Mouse (Mus musculus): ENCODE results near the gene Abi1.

DNA sequence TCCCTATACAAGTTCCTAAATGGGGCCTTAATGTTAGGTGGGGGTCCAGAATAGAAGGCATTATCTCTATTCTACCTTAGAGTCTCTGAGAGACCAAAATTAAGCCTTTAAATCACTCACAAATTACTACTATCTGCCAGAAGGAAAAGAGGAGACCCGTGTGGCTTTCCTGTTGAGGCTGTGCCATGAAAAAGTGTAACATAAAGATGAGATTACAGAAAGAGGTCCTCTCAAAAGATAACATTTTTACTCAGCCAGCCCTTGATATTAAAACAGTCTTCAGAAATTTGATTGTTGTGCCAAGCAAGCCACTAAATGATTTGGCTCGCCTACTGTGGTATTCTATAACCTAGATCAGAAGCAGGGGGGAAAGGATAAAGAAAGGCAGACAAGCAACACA, 32.9 kb downstream of the Abi1 start:
- TF ChIP-seq CTCF (IDR thresholded peaks at IDR 0.05), result no peak
- TF ChIP-seq EP300 (IDR thresholded peaks at IDR 0.05), result no peak
